In the genomic region with DNA sequence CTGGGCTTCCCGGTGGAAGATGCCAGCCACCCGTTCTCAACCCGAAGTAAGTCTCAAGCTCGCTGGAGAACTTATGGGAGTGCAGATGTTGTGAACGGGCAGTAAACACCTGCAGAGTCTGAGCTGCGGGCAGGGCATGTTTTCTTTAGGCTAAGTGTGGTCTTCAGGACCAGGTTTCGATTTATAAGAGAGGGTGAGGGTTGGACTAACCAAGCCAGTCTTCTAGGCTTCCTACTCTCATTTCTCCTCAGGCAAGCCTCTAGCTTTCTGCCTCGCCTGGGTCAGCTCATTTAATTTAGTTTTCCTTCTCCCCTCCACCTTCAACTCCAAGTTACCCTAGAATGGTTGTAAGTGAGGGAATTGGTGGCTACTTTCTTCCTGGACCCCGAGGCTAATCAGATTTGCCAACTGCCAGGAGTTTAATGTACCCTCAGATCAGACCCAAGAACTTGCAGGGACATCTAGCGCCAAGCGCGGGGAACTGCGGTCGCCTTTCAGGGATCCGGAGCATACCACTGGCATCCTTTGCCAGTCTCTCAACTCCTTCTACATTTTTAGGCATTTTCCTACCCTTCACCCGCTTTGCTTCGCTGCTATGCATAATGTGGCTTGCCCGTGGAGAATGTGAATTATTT, we compare ENCODE assay signal across 9 mouse cellular contexts. TPM values are rescaled to one million over a fixed set of nuclear protein-coding genes. Genes with fewer than 3 reads are reported as not detected.
DNase-seq lines count a peak whose midpoint lies in the region; ATAC-seq and TF ChIP-seq lines count a peak whose summit lies in the region.
"Had no signal": no experiment of that assay in that cellular context is flagged by ENCODE, and none has a peak within 500 bp of the region (broad histone marks: within the 10 kb centered on the region; RNA-seq: fewer than 3 reads in every experiment).

No protein-coding gene starts in this region.

- peak; percentile 86 for DNase-seq in heart, adult 11 months
- peak; percentile 65 for DNase-seq in urinary bladder, postnatal 14 days (ENCODE audit: low spot score)
- DNase-seq in urinary bladder, adult 18-20 months (ENCODE audit: low spot score in 2 of 2) = no peak
- peak; percentile 79 for DNase-seq in forelimb bud, embryonic 11.5 days (ENCODE audit: low read depth, low spot score)
- no peak for DNase-seq in liver, embryonic 14.5 days (ENCODE audit: low read depth in 3 of 3, low spot score in 3 of 3)
- peak; percentile 68 to 79 for DNase-seq in right cerebral cortex, postnatal 10 days (ENCODE audit: low spot score in 2 of 2)
- no peak for DNase-seq in thymus, postnatal 25 days

- H3K4me2 ChIP-seq in heart, embryonic 12.5 days = no peak overlapping the region
- H3K4me2 ChIP-seq in liver, embryonic 14.5 days (ENCODE audit: low read depth) = no peak overlapping the region

- peak; percentile 48 for TF ChIP-seq CTCF in liver, embryonic 14.5 days (IDR thresholded peaks at IDR 0.05; ENCODE audit: low read depth)

- WGBS in heart, embryonic 12.5 days = 4% methylated on average over 18 of the region's 18 CpGs
- WGBS in liver, embryonic 14.5 days (ENCODE audit: insufficient replicate concordance) = 3% methylated on average over 18 of the region's 18 CpGs

- H3K36me3 ChIP-seq in heart, embryonic 12.5 days = no peaks in the 10 kb centered on the region
- no peaks in the 10 kb centered on the region for H3K36me3 ChIP-seq in liver, embryonic 14.5 days (replicated peaks; ENCODE audit: control insufficient read depth, insufficient read depth, low read depth)

- peaks cover 89% of the 10 kb centered on the region for H3K27me3 ChIP-seq in heart, embryonic 12.5 days (replicated peaks)
- H3K27me3 ChIP-seq in liver, embryonic 14.5 days (ENCODE audit: control insufficient read depth, insufficient read depth, low read length) = peaks cover 97% of the 10 kb centered on the region

- ATAC-seq in heart, embryonic 12.5 days (ENCODE audit: insufficient number of reproducible peaks, low FRiP score) = no peak
- ATAC-seq in liver, embryonic 14.5 days (ENCODE audit: insufficient read depth) = no peak

- H3K4me1 ChIP-seq in heart, embryonic 12.5 days (replicated peaks) = peaks cover 18% of the 10 kb centered on the region
- H3K4me1 ChIP-seq in liver, embryonic 14.5 days (replicated peaks; ENCODE audit: control insufficient read depth in 2 of 2, insufficient read depth in 2 of 2, low read length in 1 of 2) = no peaks in the 10 kb centered on the region

- H3K9me3 ChIP-seq in heart, embryonic 12.5 days (replicated peaks) = no peaks in the 10 kb centered on the region
- H3K9me3 ChIP-seq in liver, embryonic 14.5 days (ENCODE audit: control insufficient read depth, low read length) = no peaks in the 10 kb centered on the region

- no peak for TF ChIP-seq EP300 in liver, embryonic 14.5 days (IDR thresholded peaks at IDR 0.05; ENCODE audit: low read depth)

- no peak overlapping the region for H3K9ac ChIP-seq in heart, embryonic 12.5 days
- H3K9ac ChIP-seq in liver, embryonic 14.5 days (replicated peaks) = no peak overlapping the region

- H3K27ac ChIP-seq in heart, embryonic 12.5 days (ENCODE audit: poor library complexity, severe bottlenecking) = no peak overlapping the region
- no peak overlapping the region for H3K27ac ChIP-seq in liver, embryonic 14.5 days

- H3K4me3 ChIP-seq in heart, embryonic 12.5 days = no peak overlapping the region
- no peak overlapping the region for H3K4me3 ChIP-seq in liver, embryonic 14.5 days (ENCODE audit: insufficient read depth in 1 of 2, low read depth in 2 of 2, low read length in 2 of 2)

RNA-seq across cellular contexts. Expression of a gene that starts 4.1 kb away (rescaled TPM):
- not detected in 2 replicates for polyA plus RNA-seq in heart, embryonic 12.5 days (2016; fragmentation: Nextera tagmentation; extraction: Ambion mirVana)
- polyA plus RNA-seq in liver, embryonic 14.5 days (2012; rRNA removed) = 0.02 TPM in 1 of 2 replicates, not detected in the other
- not detected in 2 replicates for polyA plus RNA-seq in liver, embryonic 14.5 days (2014; fragmentation: Nextera tagmentation; extraction: Ambion mirVana)
- polyA plus RNA-seq: heart, embryonic 14.5 days had no signal

RNA-seq across cellular contexts. Expression of a gene that starts 4.7 kb away (rescaled TPM):
- polyA plus RNA-seq in heart, embryonic 12.5 days (2016; fragmentation: Nextera tagmentation; extraction: Ambion mirVana) = 0.09 and 0.12 TPM in 2 replicates
- polyA plus RNA-seq in liver, embryonic 14.5 days (2012; rRNA removed) = 0.09 and 0.29 TPM in 2 replicates
- polyA plus RNA-seq in liver, embryonic 14.5 days (2014; fragmentation: Nextera tagmentation; extraction: Ambion mirVana) = not detected in 2 replicates
- polyA plus RNA-seq: heart, embryonic 14.5 days had no signal

RNA-seq across cellular contexts. Expression of a gene that starts 11.4 kb away (rescaled TPM):
- polyA plus RNA-seq in heart, embryonic 12.5 days (2016; fragmentation: Nextera tagmentation; extraction: Ambion mirVana) = 0.14 and 0.15 TPM in 2 replicates
- 0.04 and 0.10 TPM in 2 replicates for polyA plus RNA-seq in liver, embryonic 14.5 days (2012; rRNA removed)
- not detected in 2 replicates for polyA plus RNA-seq in liver, embryonic 14.5 days (2014; fragmentation: Nextera tagmentation; extraction: Ambion mirVana)
- polyA plus RNA-seq: heart, embryonic 14.5 days had no signal

RNA-seq across cellular contexts. Expression of a gene that starts 15.9 kb away (rescaled TPM):
- not detected in 2 replicates for polyA plus RNA-seq in heart, embryonic 12.5 days (2016; fragmentation: Nextera tagmentation; extraction: Ambion mirVana)
- polyA plus RNA-seq in liver, embryonic 14.5 days (2012; rRNA removed) = 0.04 and 0.09 TPM in 2 replicates
- polyA plus RNA-seq in liver, embryonic 14.5 days (2014; fragmentation: Nextera tagmentation; extraction: Ambion mirVana) = not detected in 2 replicates
- polyA plus RNA-seq: heart, embryonic 14.5 days had no signal

RNA-seq across cellular contexts. Expression of a gene that starts 28.3 kb away (rescaled TPM):
- polyA plus RNA-seq in heart, embryonic 12.5 days (2016; fragmentation: Nextera tagmentation; extraction: Ambion mirVana) = 0.10 TPM in 1 of 2 replicates, not detected in the other
- 0.07 TPM in 1 of 2 replicates, not detected in the other for polyA plus RNA-seq in liver, embryonic 14.5 days (2012; rRNA removed)
- not detected in 2 replicates for polyA plus RNA-seq in liver, embryonic 14.5 days (2014; fragmentation: Nextera tagmentation; extraction: Ambion mirVana)
- polyA plus RNA-seq: heart, embryonic 14.5 days had no signal

Comparison
In these comparisons a context has a peak if more than half of its experiments do, and no peak if none do; other contexts are left out.
1. DNase-seq: peak in heart, adult 11 months (single experiment), urinary bladder, postnatal 14 days (single experiment), forelimb bud, embryonic 11.5 days (single experiment) and right cerebral cortex, postnatal 10 days (2 of 2); none in urinary bladder, adult 18-20 months (0 of 2), liver, embryonic 14.5 days (0 of 3) and thymus, postnatal 25 days (single experiment).